Mouse (Mus musculus) monocyte, adult 2 months (primary cell): Measurements from ENCODE around the gene Gpr25.

ENCODE experiments used
- DNase-seq, 2 experiments: peaks; one replicate each; pipeline ENCODE4 v3.0.0; 2022; ENCODE audit warnings: low spot score in 2 of 2, low read depth in 1 of 2

Gene Gpr25

DNA sequence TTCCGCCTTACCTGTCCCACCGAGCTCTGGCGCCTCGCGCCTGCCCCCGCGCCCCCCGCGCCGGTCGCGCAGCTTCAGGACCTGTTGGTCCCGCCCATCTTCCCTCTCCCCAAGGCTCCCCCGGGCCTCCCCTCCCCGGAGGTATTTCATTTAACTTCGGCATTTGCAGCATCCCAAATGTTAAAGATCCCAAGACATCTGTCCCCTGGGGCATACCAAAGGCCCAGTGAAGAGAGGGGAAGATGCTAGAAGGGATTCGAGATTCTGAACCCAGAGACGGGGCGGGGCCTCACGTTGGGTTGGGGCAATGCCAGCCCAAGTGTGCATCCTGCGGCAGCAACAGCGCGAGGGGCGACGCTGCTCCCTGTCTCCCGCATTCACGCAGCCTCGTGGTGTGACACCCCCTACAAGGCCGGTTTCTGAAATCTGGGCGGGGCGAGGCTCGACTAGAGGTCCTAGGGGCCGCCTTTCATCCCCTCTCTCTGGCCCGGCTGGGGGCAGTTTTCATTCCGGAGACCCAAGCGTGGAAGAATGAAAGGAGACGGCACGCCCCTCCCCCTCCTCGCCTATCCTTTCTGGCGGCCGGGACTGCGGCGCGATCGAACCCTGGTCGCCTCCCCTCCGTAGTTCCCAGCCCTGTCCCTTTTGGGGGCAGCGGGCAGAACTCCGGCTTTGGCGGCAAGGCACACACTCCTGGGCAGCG lies 26.6 kb downstream of the Gpr25 start, which contains the start of gene Inava:
Gene Inava (minus strand): TSS at position 373 of the 703 bp plus-strand sequence.
- no peak for DNase-seq

DNA sequence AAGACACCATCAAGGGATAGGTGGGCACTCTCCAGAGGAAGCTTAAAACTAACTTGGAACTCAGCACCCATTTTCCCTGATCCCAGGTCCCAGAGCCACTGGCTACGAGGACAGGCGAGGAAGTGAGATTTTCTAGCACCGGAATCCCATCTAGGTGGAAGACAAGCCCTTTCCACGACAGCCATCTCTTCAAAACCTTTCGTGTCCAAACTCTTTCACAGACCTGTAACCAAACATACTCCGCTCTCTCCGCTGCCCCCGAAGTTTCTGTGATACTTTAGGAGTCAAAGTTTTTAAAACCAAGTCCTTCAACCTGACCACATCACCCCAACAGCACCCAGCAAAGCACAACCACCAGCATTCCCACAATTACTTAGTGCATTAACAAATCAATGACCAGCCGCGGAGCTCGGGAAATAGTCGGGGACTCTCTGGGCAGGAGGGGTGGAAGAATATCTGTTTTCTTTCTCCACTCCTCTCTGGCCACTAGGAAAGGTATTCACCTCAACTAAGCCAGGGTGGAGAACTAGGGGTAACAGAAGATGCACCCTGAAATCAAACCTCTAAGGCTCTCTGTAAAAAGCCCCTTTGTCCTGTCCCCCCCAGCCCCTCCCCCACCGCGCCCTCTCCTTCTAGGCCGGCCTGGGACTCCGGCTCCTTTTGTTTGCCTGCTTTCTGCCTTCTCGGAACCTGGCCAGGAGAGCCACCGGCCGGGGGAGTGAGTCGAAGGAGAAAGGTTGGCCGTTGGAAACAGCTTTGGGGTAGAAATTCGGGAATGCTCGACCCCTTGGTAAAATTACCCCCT lies 27.5 kb downstream of the Gpr25 start:
- DNase-seq, result no peak

GRCm38 (mm10) chr1:136232285-136232926 lies 28.3 kb downstream of the Gpr25 start:
- DNase-seq, result no peak

- no peak for DNase-seq
Observed at GRCm38 (mm10) chr1:136231596-136231995, 29.1 kb downstream of the Gpr25 start.

DNA sequence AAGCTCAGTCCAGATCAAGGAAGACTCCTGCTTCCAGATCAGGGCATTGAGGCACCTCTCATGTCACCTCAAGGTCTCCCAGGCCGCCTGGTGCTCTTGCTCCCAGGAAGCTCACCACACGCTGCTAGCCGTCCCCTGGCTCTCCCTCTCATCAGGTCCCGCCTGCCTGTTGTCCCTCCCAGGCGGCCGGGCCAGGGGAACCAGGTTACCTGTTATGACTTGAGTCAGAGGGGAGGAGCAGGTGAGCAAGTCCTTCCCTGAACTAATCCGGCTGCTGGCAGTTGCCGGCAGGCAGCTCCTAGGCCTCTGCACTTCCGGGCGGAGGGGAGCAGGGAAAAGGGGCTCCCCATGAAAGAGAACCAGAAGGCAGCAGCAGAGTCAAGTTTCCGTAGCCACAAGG lies 30.5 kb downstream of the Gpr25 start:
- no peak for DNase-seq

DNA sequence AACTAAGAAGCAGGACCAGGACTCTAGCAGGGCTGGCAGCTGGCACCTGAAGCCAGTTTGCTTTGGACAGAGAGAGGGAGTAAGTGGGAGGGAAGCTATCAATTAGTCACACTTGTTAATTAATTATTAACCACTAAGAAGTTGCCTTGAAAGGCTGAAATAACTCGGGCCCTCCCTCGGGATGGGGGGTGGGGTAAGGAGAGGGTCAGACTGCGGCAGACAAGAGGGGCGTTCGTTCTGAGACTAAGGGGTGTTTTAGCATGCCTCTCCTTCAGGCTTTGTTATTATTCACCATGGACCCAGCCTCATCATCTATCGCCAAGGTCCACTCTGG lies 31.7 kb downstream of the Gpr25 start:
- no peak for DNase-seq

DNA sequence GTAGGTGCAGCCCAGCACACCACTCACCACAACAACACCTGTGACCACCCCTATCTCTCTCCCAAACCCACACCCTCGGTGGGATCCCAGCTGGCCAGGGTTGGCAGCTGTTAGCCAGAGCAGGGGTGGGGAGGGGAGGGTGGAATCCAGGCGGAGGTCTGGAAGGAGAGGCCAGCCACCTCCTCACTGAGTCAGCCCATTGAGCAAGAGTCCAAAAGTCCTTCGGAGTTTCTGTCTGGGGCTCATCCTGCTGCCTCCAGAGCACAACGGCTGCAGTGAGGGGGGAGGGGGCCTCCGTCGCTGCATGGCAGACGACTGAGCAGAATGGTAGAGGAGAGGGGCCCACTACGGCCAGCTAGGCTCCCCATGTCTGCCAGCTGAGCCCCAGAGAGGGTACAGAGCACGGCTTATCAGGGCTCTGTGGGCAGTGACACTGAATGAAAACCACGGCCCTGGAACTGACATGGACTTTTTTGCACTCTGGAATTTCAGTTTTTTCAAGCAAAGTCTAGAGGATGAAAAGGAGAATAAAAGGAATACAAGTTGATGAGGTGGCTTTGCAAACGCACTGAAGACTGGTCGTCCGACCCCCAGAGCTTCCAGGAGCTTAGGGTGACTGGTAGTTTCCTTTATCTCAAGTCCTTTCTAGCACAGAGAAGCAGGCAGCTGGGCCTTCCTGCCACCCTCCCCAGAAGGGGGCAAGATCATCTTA lies 32.2 kb downstream of the Gpr25 start:
- DNase-seq, result no peak

- DNase-seq, result no peak
Observed at GRCm38 (mm10) chr1:136227870-136228269, 32.8 kb downstream of the Gpr25 start.

GRCm38 (mm10) chr1:136226626-136227025 lies 34.0 kb downstream of the Gpr25 start:
- no peak for DNase-seq

GRCm38 (mm10) chr1:136225846-136226245 lies 34.8 kb downstream of the Gpr25 start:
- DNase-seq, result no peak

DNA sequence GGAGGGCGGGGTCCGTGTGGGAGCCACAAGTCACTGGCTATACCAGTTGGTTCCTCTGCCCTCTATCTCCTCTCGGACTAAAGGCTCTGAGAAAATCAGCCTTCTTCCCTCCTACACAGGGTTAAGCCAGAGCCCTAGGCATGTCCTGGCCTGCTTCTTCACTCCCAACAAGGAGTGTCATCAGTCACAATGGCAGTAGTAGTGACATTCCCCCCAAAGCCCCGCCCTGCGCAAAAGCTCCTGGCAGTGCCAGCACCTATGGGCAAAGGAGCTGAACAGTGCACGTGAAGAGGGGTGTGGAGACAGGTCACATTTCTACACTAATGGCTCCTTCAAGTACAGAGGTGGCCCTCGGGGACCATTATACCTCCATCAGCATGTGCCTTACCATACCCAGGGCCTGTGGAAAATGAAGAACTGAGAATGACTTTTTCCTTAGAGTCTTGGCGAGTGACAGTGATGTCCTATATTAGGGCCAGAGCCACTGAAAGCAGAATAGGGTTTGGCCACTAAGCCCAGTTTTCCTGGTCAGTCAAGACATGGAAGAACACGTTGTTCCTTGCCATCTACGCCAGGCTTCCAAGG lies 36.8 kb downstream of the Gpr25 start:
- DNase-seq, result no peak

GRCm38 (mm10) chr1:136222386-136222785 lies 38.3 kb downstream of the Gpr25 start:
- DNase-seq, result no peak

DNA sequence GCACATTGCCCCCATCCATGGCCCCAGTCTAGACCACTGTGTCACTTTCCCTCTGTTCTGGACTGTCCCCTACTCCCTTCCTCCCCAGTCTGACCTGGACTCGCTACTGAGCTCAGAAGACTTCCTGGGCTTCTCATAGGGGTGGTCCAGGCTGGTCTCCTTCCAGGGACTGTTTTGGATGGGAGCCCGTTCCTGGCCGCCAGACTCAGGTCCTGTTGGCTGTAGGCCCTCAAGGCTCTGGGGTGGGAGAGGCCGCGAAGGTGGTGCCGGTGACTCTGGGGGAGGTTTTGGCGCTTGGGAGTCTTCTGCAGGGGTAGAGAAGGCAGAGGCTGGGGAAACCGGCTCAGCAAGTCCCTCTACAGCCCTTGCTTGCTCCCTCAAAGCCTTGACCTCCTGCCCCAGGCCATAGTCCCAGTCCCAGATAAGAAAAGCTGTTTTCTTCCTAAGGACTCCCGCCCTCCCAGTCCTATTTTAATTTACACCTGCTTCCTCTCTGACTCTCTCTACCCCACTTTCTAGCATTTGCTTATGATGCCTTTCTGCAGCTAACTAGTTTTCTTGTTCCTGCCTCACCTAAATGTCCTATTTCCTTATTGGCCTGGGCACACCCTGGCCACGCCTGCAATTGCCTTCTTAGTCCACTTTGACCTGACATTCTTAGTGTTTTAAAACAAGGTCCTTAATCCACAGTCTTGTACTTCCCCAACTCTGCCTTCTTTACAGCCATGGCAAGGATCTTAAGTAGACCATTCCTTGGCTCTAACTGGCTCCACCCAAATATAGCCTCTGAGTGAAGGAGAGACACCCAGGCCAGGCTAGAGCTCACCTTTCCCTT lies 40.4 kb downstream of the Gpr25 start:
- no peak for DNase-seq

GRCm38 (mm10) chr1:136214304-136214703 lies 46.4 kb downstream of the Gpr25 start:
- DNase-seq, result no peak

GRCm38 (mm10) chr1:136212803-136213202 lies 47.9 kb downstream of the Gpr25 start, which contains the start of gene Mroh3:
TSS of gene Mroh3 (minus strand) at chr1:136212828.
- DNase-seq, result no peak
